Mouse (Mus musculus) ovary, postnatal 14 days (tissue): ENCODE data around the gene Pla1a.
A peak's percentile ranks its signal among the peaks of the same experiment; 100 is the strongest.
"Not testable (repeated sequence)": the region's sequence is repeated elsewhere in the genome, so short reads cannot be mapped to it uniquely, and the experiment has no call there.

Experiments used
- DNase-seq: peaks from one replicate; pipeline ENCODE4 v3.0.0; 2022; ENCODE audit warnings: low spot score

Pla1a gene

GRCm38 (mm10) chr16:38458600-38459280 lies 25.8 kb upstream of the Pla1a start:
- no peak for DNase-seq

GRCm38 (mm10) chr16:38456812-38457567 lies 24.0 kb upstream of the Pla1a start:
- no peak for DNase-seq

- no peak for DNase-seq
Observed at GRCm38 (mm10) chr16:38455511-38456418, 22.8 kb upstream of the Pla1a start, which contains the start of gene Cd80. Gene Cd80 (plus strand): TSS chr16:38455561.

- DNase-seq = no peak
Observed at GRCm38 (mm10) chr16:38454533-38455254, 21.7 kb upstream of the Pla1a start.

DNA sequence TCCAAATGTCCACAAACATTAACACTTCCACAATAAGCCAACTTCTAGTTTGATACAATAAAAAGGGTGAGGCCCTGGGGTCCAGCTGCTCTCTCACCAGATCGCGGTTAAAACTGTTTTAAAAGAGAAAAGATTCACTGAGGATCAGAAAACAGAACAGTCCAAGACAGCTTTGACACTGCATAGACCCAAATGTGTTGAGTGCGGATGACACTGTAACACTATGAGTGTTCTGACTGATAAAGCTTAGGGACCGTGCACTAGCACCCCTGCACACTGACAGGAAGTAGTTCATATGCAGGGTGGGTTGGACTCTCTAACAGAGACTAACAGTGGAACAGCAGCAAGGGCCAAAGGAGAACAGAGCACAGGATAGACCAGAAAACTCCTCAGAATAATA lies 21.0 kb upstream of the Pla1a start:
- no peak for DNase-seq

DNA sequence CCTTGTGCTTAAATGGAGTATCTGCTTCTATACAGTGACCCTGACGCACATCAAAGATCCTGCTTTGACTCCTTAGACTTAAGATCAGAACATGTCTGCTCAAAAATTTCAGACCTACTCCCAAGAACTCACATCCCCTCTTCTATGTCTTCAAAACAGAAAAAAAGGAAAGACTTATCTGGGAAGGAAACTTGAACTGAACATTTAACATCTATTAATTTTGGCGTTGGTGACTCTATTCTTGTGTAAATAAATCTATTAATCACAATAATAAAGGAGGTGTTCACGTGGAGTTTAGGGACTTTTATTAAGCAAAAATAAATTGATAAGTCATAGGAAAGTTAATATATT lies 20.2 kb upstream of the Pla1a start:
- no peak for DNase-seq

DNA sequence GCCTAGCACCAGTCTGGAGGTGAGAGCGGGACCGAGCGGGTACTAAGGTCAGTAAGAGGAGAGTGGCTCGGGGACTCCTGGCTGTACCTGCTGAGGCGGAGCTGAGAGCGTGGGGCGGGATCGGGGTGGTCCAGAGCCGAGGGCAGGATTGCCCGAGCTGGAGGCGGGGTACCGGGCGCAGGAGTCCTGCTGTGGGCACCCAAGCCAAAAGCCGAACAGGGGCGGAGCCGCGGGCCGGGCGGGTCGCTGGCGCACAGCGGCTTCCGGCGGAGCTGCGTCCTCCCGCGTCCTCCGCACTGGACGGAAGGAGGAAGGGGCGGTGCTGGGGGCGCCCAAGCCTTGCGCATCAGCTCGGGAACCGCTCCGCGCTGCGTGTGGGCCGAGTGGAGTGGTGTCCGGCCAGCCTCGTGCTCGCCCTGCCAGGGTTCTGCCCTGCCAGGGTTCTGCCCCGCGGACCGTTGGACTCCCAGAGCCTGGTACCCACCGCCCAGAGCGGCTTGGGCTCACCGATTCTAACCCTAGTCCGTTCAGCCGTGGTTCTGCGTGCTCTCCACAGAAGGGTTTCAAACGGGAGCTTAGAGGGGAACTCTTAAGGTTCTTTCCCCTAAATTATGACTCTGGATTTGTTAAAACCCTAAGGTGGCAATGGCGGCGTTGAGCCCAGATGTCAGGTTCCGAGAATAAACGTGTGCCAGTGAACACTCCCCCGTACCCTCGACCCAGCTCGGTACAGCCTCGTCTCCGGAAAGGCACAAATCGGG lies 19.7 kb upstream of the Pla1a start, which contains the start of gene Adprh:
Gene Adprh (minus strand): TSS at position 262 of the 761 bp plus-strand sequence.
- peak; percentile 91 for DNase-seq

DNA sequence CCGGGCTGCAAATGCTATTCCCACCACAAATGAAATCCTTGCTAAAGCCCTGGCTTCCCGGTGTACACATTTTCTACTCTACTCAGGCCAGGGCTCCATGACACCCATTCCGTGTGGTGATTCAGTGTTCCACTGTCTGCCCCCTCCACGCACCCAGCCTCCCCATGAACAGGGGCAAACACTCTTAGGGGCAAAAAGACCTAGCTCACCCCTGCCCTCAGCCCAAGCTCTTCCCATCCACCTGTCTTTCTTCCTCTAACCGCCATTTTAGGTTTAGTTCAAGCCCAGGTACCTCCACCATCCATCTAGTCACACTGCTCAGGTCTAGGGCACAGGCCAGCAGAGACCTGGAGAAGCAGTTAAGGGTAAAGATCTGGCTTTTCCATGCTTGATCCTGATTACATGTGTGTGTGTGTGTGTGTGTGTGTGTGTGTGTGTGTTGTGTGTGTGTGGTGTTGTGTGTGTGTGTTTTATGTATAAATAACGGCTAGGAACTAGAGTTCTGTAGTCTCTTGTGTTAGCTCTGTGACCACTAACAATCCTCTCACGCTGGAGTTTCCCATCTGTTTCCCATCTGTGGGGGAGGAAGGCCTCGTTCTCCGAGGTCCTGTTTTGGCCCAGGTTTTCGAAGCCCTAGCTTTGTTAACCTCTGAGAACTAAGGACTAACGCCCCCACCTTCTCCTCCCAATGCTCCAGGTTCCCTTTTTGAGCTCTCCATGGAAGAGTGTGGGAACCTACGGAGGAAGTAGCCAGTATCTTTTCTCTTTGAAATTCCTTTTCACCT lies 18.7 kb upstream of the Pla1a start:
- peak; percentile 14 for DNase-seq

DNA sequence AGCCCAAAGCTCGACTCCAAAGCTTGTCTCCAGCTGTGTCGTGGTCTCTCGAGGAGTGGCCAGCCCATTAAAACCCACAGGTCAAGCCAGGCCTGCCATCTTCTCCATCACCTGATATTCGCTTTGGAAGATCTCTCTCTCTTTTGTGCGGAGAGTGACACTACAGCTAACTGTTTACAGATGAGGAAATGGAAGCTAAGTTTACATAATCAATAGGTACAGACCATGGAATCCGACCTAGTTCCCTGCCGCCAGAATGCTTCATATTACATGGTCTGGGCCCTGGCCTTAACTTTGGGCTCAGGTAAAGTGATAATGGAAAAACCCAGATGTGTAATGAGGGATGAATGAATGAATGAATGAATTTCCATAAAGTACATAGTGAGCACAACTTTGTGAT lies 17.8 kb upstream of the Pla1a start:
- no peak for DNase-seq

- DNase-seq = no peak
Observed at GRCm38 (mm10) chr16:38448458-38448857, 15.5 kb upstream of the Pla1a start.

DNA sequence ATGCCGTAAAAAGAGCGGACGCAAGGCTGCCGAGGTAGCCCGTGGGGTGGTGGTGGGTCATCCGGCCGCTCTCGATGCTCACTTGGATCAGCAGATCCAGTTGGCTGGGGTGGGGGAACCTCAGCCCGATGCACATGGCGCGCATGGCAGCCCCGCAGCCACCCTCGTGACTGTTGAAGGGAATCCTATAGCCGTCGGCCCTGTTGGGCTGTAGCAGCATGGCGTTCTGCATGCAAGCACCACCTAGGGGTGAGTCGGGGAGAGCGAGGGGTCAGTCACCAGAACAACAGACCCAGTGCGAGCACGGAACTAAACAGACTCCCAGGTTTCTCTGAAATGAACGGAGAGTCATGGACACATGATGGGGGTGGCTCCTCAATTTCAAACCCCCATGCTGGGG lies 14.4 kb upstream of the Pla1a start:
- DNase-seq = no peak

DNA sequence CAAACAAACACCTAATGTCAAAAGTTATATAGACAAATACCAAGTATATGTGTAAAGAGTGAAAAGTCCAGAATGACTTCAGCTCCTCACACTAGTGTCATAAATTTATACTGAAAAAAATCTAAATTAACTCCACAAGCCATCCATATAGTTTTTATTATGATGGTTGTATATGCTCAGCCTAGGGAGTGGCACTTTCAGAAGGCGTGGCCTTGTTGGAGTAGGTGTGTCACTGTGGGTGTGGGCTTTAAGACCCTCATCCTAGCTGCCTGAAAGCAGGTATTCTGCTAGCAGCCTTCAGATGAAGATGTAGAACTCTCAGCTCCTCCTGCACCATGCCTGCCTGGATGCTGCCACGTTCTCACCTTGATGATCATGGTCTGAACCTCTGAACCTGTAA lies 13.2 kb upstream of the Pla1a start:
- not testable (repeated sequence) for DNase-seq

DNA sequence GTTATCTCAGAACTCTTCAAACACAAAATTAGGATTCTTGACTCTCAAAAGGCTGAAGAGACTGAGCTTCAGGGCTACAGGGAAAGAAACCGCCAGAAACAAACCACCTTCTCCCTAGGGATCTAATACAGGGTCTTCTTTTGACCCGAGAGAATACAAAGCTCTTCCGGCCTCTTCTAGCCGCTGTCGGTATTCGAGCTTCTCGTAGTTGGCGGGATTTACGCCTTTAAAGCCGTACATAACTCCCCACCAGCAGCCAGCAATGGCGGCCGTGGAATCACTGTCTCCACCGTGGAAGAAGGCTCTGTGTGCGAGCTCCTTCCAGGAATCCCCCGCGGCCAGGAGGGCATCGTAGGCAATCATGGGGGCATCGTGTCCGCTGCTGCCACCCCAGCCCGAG lies 12.6 kb upstream of the Pla1a start:
- no peak for DNase-seq

DNA sequence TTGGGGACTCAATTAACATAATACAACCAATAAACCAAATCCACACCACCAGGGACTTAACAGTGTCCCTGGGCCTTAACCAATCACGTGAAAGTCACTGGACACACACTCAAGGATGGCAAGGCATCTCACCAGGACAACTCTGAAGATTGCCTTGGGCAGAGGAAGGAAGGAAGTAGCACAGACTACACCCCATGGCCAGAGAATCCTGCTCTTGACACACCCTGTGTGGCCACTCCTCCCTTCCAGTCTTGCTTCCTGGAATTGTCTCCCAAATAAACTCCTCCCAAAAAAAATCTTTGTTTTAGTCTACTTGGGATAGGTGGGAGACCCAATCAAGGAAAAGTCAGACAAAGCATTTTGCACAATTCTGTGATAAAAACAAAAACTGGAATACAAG lies 12.1 kb upstream of the Pla1a start:
- DNase-seq = no peak

DNA sequence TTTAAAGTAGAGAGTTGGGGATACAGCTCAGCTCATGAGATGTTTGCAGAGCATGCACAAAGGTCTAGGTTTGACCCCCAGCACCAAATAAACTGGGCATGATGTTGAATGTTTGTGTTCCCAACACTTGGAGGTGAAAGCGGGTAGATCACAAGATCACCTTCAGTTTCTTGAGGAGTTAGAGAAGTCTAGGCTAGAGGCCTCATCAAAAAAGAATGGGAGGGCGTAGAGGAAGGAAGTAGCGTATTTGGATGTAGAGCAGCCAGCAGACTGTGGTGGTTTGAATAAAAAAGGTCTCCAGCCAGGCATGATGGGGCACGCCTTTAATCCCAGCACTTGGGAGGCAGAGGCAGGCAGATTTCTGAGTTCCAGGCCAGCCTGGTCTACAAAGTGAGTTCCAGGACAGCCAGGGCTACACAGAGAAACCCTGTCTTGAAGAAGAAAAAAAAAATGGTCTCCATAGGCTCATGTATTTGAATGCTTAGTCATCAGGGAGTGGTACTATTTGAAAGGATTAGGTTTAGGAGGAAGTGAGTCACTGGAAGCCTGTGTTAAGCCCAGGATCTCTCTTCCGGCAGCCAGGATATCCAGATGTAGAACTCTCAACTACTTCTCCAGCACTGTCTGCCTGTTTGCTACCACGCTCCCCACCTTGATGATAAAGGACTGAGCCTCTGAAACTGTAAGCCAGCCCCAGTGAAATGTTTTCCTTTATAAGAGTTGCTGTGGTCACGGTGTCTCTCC lies 10.9 kb upstream of the Pla1a start:
- DNase-seq = no peak

DNA sequence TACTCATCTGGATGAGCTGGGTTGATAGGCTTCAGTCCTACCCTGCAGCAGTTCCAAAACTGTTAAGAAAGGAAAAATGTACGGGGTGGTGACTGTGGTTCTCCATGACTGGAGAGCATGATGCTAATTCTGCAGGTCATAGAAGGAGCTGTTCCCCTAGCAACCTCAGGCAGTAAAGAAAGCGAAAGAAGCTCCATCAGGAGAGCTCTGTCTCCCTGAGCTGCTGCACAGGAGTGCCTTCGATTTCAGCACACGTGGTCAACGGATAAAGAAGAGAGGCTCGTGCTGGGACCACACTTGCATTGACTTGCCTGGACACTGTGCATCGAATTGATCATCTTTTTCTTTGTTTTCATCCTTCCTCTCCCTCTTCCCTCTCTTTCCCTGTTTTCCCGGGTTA lies 9.3 kb upstream of the Pla1a start:
- DNase-seq = no peak

DNA sequence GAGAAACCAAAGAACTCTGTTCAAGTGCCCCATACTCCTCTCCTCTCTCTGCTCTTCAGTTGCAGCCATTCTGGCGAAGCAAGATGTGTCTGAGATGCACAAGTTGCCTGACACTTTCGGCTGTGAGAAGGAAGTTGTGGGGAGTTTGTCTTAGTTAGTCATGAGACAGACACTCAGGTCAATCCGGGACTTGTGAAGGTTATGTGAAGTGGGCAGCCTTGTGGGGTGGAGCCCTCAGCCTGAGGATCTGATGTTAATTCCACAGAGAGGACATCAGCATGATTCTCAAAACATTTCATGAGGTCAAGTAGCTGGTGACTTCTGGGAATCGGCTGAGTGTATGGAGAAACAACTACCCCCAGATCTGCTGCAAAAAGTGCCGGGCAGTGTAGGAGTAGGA lies 8.7 kb upstream of the Pla1a start:
- no peak for DNase-seq

GRCm38 (mm10) chr16:38440403-38440802 lies 7.5 kb upstream of the Pla1a start:
- DNase-seq = no peak

GRCm38 (mm10) chr16:38439190-38439589 lies 6.2 kb upstream of the Pla1a start:
- no peak for DNase-seq
